Mouse (Mus musculus): ENCODE measurements at regions not wholly inside any gene's neighbourhood (a gene's known extent, or its start where the extent isn't known, plus 50 kb on each side); places are given as distances from the start of the nearest gene placed in this dataset.

- no peak for ATAC-seq (ENCODE audit: extremely low read depth, insufficient number of reproducible peaks, low FRiP score, poor library complexity, severe bottlenecking)
- TF ChIP-seq POLR2AphosphoS5 (IDR thresholded peaks at IDR 0.05; ENCODE audit: insufficient replicate concordance, low read depth, low read length) (no peak), TAL1 (conservative IDR thresholded peaks at IDR 0.05; ENCODE audit: low read depth, low read length) (no peak), CTCF (IDR thresholded peaks at IDR 0.05; ENCODE audit: low read depth, low read length) (no peak), GATA1 (IDR thresholded peaks at IDR 0.05; ENCODE audit: borderline replicate concordance, low read length) (no peak), GATA2 (IDR thresholded peaks at IDR 0.05; ENCODE audit: borderline replicate concordance, low read depth, low read length) (no peak)
- DNase-seq (ENCODE audit: low spot score) = no peak
- no peak overlapping the region for H3K4me3 ChIP-seq (ENCODE audit: low read depth, low read length)
- H3K9me3 ChIP-seq (replicated peaks) = no peaks in the 10 kb centered on the region
- peaks cover 19% of the 10 kb centered on the region for H3K27me3 ChIP-seq (ENCODE audit: insufficient read depth, low read length)
- H3K4me1 ChIP-seq (ENCODE audit: insufficient read depth, low read depth, low read length) = no peaks in the 10 kb centered on the region
- H3K36me3 ChIP-seq (replicated peaks) = no peaks in the 10 kb centered on the region
Measured at GRCm38 (mm10) chr13:111954520-111954884, 145.7 kb upstream of the Map3k1 start.

- H3K36me3 ChIP-seq (replicated peaks) = no peaks in the 10 kb centered on the region
- no peak overlapping the region for H3K4me3 ChIP-seq (ENCODE audit: low read depth, low read length)
- H3K27me3 ChIP-seq (ENCODE audit: insufficient read depth, low read length) = peaks cover 21% of the 10 kb centered on the region
- ATAC-seq (ENCODE audit: extremely low read depth, insufficient number of reproducible peaks, low FRiP score, poor library complexity, severe bottlenecking) (no peak), DNase-seq (ENCODE audit: low spot score) (no peak)
- no peaks in the 10 kb centered on the region for H3K9me3 ChIP-seq (replicated peaks)
- no peak for TF ChIP-seq POLR2AphosphoS5 (IDR thresholded peaks at IDR 0.05; ENCODE audit: insufficient replicate concordance, low read depth, low read length)
- no peak for TF ChIP-seq GATA1 (IDR thresholded peaks at IDR 0.05; ENCODE audit: borderline replicate concordance, low read length)
- no peak for TF ChIP-seq GATA2 (IDR thresholded peaks at IDR 0.05; ENCODE audit: borderline replicate concordance, low read depth, low read length)
- no peak for TF ChIP-seq CTCF (IDR thresholded peaks at IDR 0.05; ENCODE audit: low read depth, low read length)
- TF ChIP-seq TAL1 (conservative IDR thresholded peaks at IDR 0.05; ENCODE audit: low read depth, low read length) = no peak
- no peaks in the 10 kb centered on the region for H3K4me1 ChIP-seq (ENCODE audit: insufficient read depth, low read depth, low read length)
Measured at GRCm38 (mm10) chr13:111957118-111957517, 148.3 kb upstream of the Map3k1 start.

- TF ChIP-seq CTCF (IDR thresholded peaks at IDR 0.05; ENCODE audit: low read depth, low read length) = no peak
- TF ChIP-seq POLR2AphosphoS5 (IDR thresholded peaks at IDR 0.05; ENCODE audit: insufficient replicate concordance, low read depth, low read length) = no peak
- TF ChIP-seq TAL1 (conservative IDR thresholded peaks at IDR 0.05; ENCODE audit: low read depth, low read length) = no peak
- TF ChIP-seq GATA2 (IDR thresholded peaks at IDR 0.05; ENCODE audit: borderline replicate concordance, low read depth, low read length) = no peak
- no peak for TF ChIP-seq GATA1 (IDR thresholded peaks at IDR 0.05; ENCODE audit: borderline replicate concordance, low read length)
- no peak overlapping the region for H3K4me3 ChIP-seq (ENCODE audit: low read depth, low read length)
- ATAC-seq (ENCODE audit: extremely low read depth, insufficient number of reproducible peaks, low FRiP score, poor library complexity, severe bottlenecking) = no peak
Measured at GRCm38 (mm10) chr13:111957674-111958273, 149.0 kb upstream of the Map3k1 start.

GRCm38 (mm10) chr13:111958421-111958820 is 149.6 kb upstream of the Map3k1 start:
- H3K9me3 ChIP-seq (replicated peaks) = no peaks in the 10 kb centered on the region
- H3K36me3 ChIP-seq (replicated peaks) = no peaks in the 10 kb centered on the region
- H3K4me3 ChIP-seq (ENCODE audit: low read depth, low read length) = no peak overlapping the region
- no peak for TF ChIP-seq GATA1 (IDR thresholded peaks at IDR 0.05; ENCODE audit: borderline replicate concordance, low read length)
- no peak for TF ChIP-seq POLR2AphosphoS5 (IDR thresholded peaks at IDR 0.05; ENCODE audit: insufficient replicate concordance, low read depth, low read length)
- TF ChIP-seq GATA2 (IDR thresholded peaks at IDR 0.05; ENCODE audit: borderline replicate concordance, low read depth, low read length) = no peak
- no peak for TF ChIP-seq CTCF (IDR thresholded peaks at IDR 0.05; ENCODE audit: low read depth, low read length)
- no peak for TF ChIP-seq TAL1 (conservative IDR thresholded peaks at IDR 0.05; ENCODE audit: low read depth, low read length)
- H3K4me1 ChIP-seq (ENCODE audit: insufficient read depth, low read depth, low read length) = no peaks in the 10 kb centered on the region
- H3K27me3 ChIP-seq (ENCODE audit: insufficient read depth, low read length) = peaks cover 23% of the 10 kb centered on the region
- no peak for DNase-seq (ENCODE audit: low spot score)
- ATAC-seq (ENCODE audit: extremely low read depth, insufficient number of reproducible peaks, low FRiP score, poor library complexity, severe bottlenecking) = no peak

More at GRCm38 (mm10) chr13:111957674-111958273, 149.0 kb upstream of the Map3k1 start:
- Histone ChIP-seq H3K9me3 (replicated peaks) (no peaks in the 10 kb centered on the region), H3K36me3 (replicated peaks) (no peaks in the 10 kb centered on the region), H3K4me1 (ENCODE audit: insufficient read depth, low read depth, low read length) (no peaks in the 10 kb centered on the region), H3K27me3 (ENCODE audit: insufficient read depth, low read length) (peaks cover 23% of the 10 kb centered on the region)
- no peak for DNase-seq (ENCODE audit: low spot score)

- no peak for ATAC-seq (ENCODE audit: extremely low read depth, insufficient number of reproducible peaks, low FRiP score, poor library complexity, severe bottlenecking)
- H3K4me1 ChIP-seq (ENCODE audit: insufficient read depth, low read depth, low read length) = no peaks in the 10 kb centered on the region
- H3K36me3 ChIP-seq (replicated peaks) = no peaks in the 10 kb centered on the region
- no peak for DNase-seq (ENCODE audit: low spot score)
- TF ChIP-seq TAL1 (conservative IDR thresholded peaks at IDR 0.05; ENCODE audit: low read depth, low read length) (no peak), CTCF (IDR thresholded peaks at IDR 0.05; ENCODE audit: low read depth, low read length) (no peak), POLR2AphosphoS5 (IDR thresholded peaks at IDR 0.05; ENCODE audit: insufficient replicate concordance, low read depth, low read length) (no peak), GATA1 (IDR thresholded peaks at IDR 0.05; ENCODE audit: borderline replicate concordance, low read length) (no peak), GATA2 (IDR thresholded peaks at IDR 0.05; ENCODE audit: borderline replicate concordance, low read depth, low read length) (no peak)
- H3K27me3 ChIP-seq (ENCODE audit: insufficient read depth, low read length) = peaks cover 17% of the 10 kb centered on the region
- no peak overlapping the region for H3K4me3 ChIP-seq (ENCODE audit: low read depth, low read length)
- no peaks in the 10 kb centered on the region for H3K9me3 ChIP-seq (replicated peaks)
Measured at GRCm38 (mm10) chr13:111960036-111960435, 151.2 kb upstream of the Map3k1 start.

- H3K9me3 ChIP-seq (replicated peaks) = no peaks in the 10 kb centered on the region
- TF ChIP-seq POLR2AphosphoS5 (IDR thresholded peaks at IDR 0.05; ENCODE audit: insufficient replicate concordance, low read depth, low read length) (no peak), TAL1 (conservative IDR thresholded peaks at IDR 0.05; ENCODE audit: low read depth, low read length) (no peak), GATA2 (IDR thresholded peaks at IDR 0.05; ENCODE audit: borderline replicate concordance, low read depth, low read length) (no peak), GATA1 (IDR thresholded peaks at IDR 0.05; ENCODE audit: borderline replicate concordance, low read length) (no peak), CTCF (IDR thresholded peaks at IDR 0.05; ENCODE audit: low read depth, low read length) (no peak)
- DNase-seq (ENCODE audit: low spot score) (no peak), ATAC-seq (ENCODE audit: extremely low read depth, insufficient number of reproducible peaks, low FRiP score, poor library complexity, severe bottlenecking) (no peak)
- H3K36me3 ChIP-seq (replicated peaks) = no peaks in the 10 kb centered on the region
- H3K4me3 ChIP-seq (ENCODE audit: low read depth, low read length) = no peak overlapping the region
- H3K4me1 ChIP-seq (ENCODE audit: insufficient read depth, low read depth, low read length) = no peaks in the 10 kb centered on the region
- H3K27me3 ChIP-seq (ENCODE audit: insufficient read depth, low read length) = peaks cover 13% of the 10 kb centered on the region
Measured at GRCm38 (mm10) chr13:111961423-111961822, 152.6 kb upstream of the Map3k1 start.

Measured in G1E (cell line).